Mouse (Mus musculus) left cerebral cortex, postnatal 36 days (tissue): ENCODE measurements around the gene Mgmt. TPM values are rescaled to one million over a fixed set of nuclear protein-coding genes. Genes with fewer than 3 reads are reported as not detected.

ENCODE experiments used
- DNase-seq, 2 experiments: peaks; one replicate each; pipeline ENCODE4 v3.0.0; 2021 to 2022; ENCODE audit warnings: low spot score in 2 of 2, mixed read lengths in 1 of 2
- intact Hi-C: fragments of 180-260 bp; cut with DNase I; formaldehyde crosslinking; loops from one replicate; pipeline ENCODE4 v1.15.1; 2025
- total RNA-seq, 2 experiments: library from RNA; stranded (reverse); gene quantifications; 2 replicates each; pipeline ENCODE4 v1.2.3; 2021

Mgmt gene
- total RNA-seq, 2 experiments from 2014 or later = 0.57 to 0.59 TPM

- DNase-seq = no peak
- intact Hi-C loops = no loop called here
Observed at GRCm38 (mm10) chr7:136897481-136897880, 3.1 kb downstream of the Mgmt start.

GRCm38 (mm10) chr7:136898005-136898404, 3.6 kb downstream of the Mgmt start:
- no peak for DNase-seq
- intact Hi-C loops = no loop called here

- no peak for DNase-seq
- intact Hi-C loops = no loop called here
Observed at GRCm38 (mm10) chr7:136908616-136909144, 14.3 kb downstream of the Mgmt start.

- intact Hi-C loops = no loop called here
- no peak for DNase-seq
Observed at GRCm38 (mm10) chr7:136912901-136913300, 18.5 kb downstream of the Mgmt start.

GRCm38 (mm10) chr7:136916021-136916420, 21.6 kb downstream of the Mgmt start:
- DNase-seq = no peak
- intact Hi-C loops = no loop called here

- intact Hi-C loops = no loop called here
- no peak for DNase-seq
Observed at GRCm38 (mm10) chr7:136920976-136921755, 26.8 kb downstream of the Mgmt start.

- intact Hi-C loops = no loop called here
- DNase-seq = no peak
Observed at GRCm38 (mm10) chr7:136922230-136922629, 27.8 kb downstream of the Mgmt start.

GRCm38 (mm10) chr7:136924610-136925260, 30.3 kb downstream of the Mgmt start:
- DNase-seq = no peak
- intact Hi-C loops = no loop called here

- intact Hi-C loops = no loop called here
- no peak for DNase-seq
Observed at GRCm38 (mm10) chr7:136926178-136926577, 31.8 kb downstream of the Mgmt start.

- intact Hi-C loops = no loop called here
- no peak for DNase-seq
Observed at GRCm38 (mm10) chr7:136930451-136930850, 36.0 kb downstream of the Mgmt start.

- intact Hi-C loops = no loop called here
- no peak for DNase-seq
Observed at GRCm38 (mm10) chr7:136933367-136933766, 39.0 kb downstream of the Mgmt start.

- intact Hi-C loops = no loop called here
- no peak for DNase-seq
Observed at GRCm38 (mm10) chr7:136934336-136934735, 39.9 kb downstream of the Mgmt start.

GRCm38 (mm10) chr7:136934784-136935183, 40.4 kb downstream of the Mgmt start:
- DNase-seq = no peak
- intact Hi-C loops = no loop called here

GRCm38 (mm10) chr7:136938371-136938770, 44.0 kb downstream of the Mgmt start:
- no peak for DNase-seq
- intact Hi-C loops = no loop called here

GRCm38 (mm10) chr7:136942414-136942813, 48.0 kb downstream of the Mgmt start:
- DNase-seq = no peak
- intact Hi-C loops = no loop called here

GRCm38 (mm10) chr7:136943886-136944285, 49.5 kb downstream of the Mgmt start:
- intact Hi-C loops = no loop called here
- no peak for DNase-seq

GRCm38 (mm10) chr7:136945697-136946096, 51.3 kb downstream of the Mgmt start:
- intact Hi-C loops = no loop called here
- DNase-seq = no peak

GRCm38 (mm10) chr7:136946131-136946530, 51.7 kb downstream of the Mgmt start:
- DNase-seq = no peak
- intact Hi-C loops = no loop called here

- intact Hi-C loops = no loop called here
Observed at GRCm38 (mm10) chr7:136948275-136948810, 53.9 kb downstream of the Mgmt start.

GRCm38 (mm10) chr7:136952608-136953007, 58.2 kb downstream of the Mgmt start:
- no peak for DNase-seq
- intact Hi-C loops = no loop called here

More at GRCm38 (mm10) chr7:136948275-136948810, 53.9 kb downstream of the Mgmt start:
- DNase-seq = no peak

- DNase-seq = no peak
- intact Hi-C loops = no loop called here
Observed at GRCm38 (mm10) chr7:136953251-136953650, 58.8 kb downstream of the Mgmt start.
